Comparison of ENCODE assay signal across 23 mouse cellular contexts in genomic region chr4:34226886-34227285, GRCm38 (mm10).
DNase-seq lines count a peak whose midpoint lies in the region; ATAC-seq and TF ChIP-seq lines count a peak whose summit lies in the region.
"Had no signal": no experiment of that assay in that cellular context is flagged by ENCODE, and none has a peak within 500 bp of the region (broad histone marks: within the 10 kb centered on the region; RNA-seq: fewer than 3 reads in every experiment).

No protein-coding gene starts in this region.

- ATAC-seq in forebrain, embryonic 14.5 days: peak; percentile 7; the same call in 1 of the 2 replicates
- no peak for ATAC-seq in hindbrain, embryonic 13.5 days (ENCODE audit: low FRiP score)
- no peak for ATAC-seq in hindbrain, embryonic 14.5 days (ENCODE audit: low FRiP score)
- no peak for ATAC-seq in stomach, postnatal 0 days (ENCODE audit: low FRiP score, low TSS enrichment)
- ATAC-seq: inflammation-experienced regulatory T-cells, adult 6 months; intestine, embryonic 16.5 days had no signal

- H3K27me3 ChIP-seq in forebrain, embryonic 14.5 days (replicated peaks; ENCODE audit: control insufficient read depth, insufficient read depth, low read length): no peaks in the 10 kb centered on the region
- H3K27me3 ChIP-seq in forebrain, embryonic 10.5 days (ENCODE audit: poor library complexity, severe bottlenecking): no peaks in the 10 kb centered on the region
- H3K27me3 ChIP-seq in hindbrain, embryonic 13.5 days: no peaks in the 10 kb centered on the region
- H3K27me3 ChIP-seq in hindbrain, embryonic 14.5 days (ENCODE audit: control insufficient read depth, insufficient read depth, low read length): no peaks in the 10 kb centered on the region
- no peaks in the 10 kb centered on the region for H3K27me3 ChIP-seq in myocyte (ENCODE audit: control insufficient read depth, insufficient read depth, insufficient read length)
- H3K27me3 ChIP-seq in stomach, postnatal 0 days (ENCODE audit: control insufficient read depth, insufficient read depth, low read length): no peaks in the 10 kb centered on the region
- H3K27me3 ChIP-seq: embryonic facial prominence, embryonic 13.5 days; forebrain, embryonic 13.5 days; heart, embryonic 13.5 days; hindbrain, embryonic 12.5 days had no signal

- no peak for DNase-seq in forebrain, embryonic 14.5 days (ENCODE audit: low spot score)
- no peak for DNase-seq in forebrain, embryonic 10.5 days (ENCODE audit: extremely low spot score, low spot score)
- DNase-seq in hindbrain, embryonic 14.5 days (ENCODE audit: low spot score): no peak
- DNase-seq in NIH3T3 (ENCODE audit: low read depth): peak; percentile 7
- no peak for DNase-seq in kidney, postnatal 14 days
- DNase-seq in stomach, postnatal 0 days (ENCODE audit: low spot score): no peak
- DNase-seq: embryo, embryonic 11 days; gastrocnemius, postnatal 25 days; heart, adult 2 months; heart, postnatal 14 days; kidney, adult 18-20 months; kidney, adult 9 months had no signal

- H3K36me3 ChIP-seq in forebrain, embryonic 14.5 days (ENCODE audit: control insufficient read depth, insufficient read depth, low read length): no peaks in the 10 kb centered on the region
- H3K36me3 ChIP-seq in forebrain, embryonic 10.5 days (replicated peaks): no peaks in the 10 kb centered on the region
- no peaks in the 10 kb centered on the region for H3K36me3 ChIP-seq in hindbrain, embryonic 13.5 days
- no peaks in the 10 kb centered on the region for H3K36me3 ChIP-seq in hindbrain, embryonic 14.5 days (replicated peaks; ENCODE audit: control insufficient read depth, insufficient read depth)
- no peaks in the 10 kb centered on the region for H3K36me3 ChIP-seq in myocyte (ENCODE audit: control insufficient read depth, insufficient read depth)
- H3K36me3 ChIP-seq in stomach, postnatal 0 days (ENCODE audit: control insufficient read depth, insufficient read depth, low read length): no peaks in the 10 kb centered on the region
- H3K36me3 ChIP-seq: embryonic facial prominence, embryonic 10.5 days; embryonic facial prominence, embryonic 13.5 days; heart, embryonic 10.5 days; heart, embryonic 13.5 days; hindbrain, embryonic 12.5 days had no signal

- H3ac ChIP-seq in myocyte (ENCODE audit: control insufficient read depth, insufficient read length): no peak overlapping the region

- no peaks in the 10 kb centered on the region for H3K9me3 ChIP-seq in forebrain, embryonic 14.5 days (replicated peaks; ENCODE audit: control insufficient read depth, low read length)
- H3K9me3 ChIP-seq in forebrain, embryonic 10.5 days: no peaks in the 10 kb centered on the region
- no peaks in the 10 kb centered on the region for H3K9me3 ChIP-seq in hindbrain, embryonic 13.5 days
- no peaks in the 10 kb centered on the region for H3K9me3 ChIP-seq in hindbrain, embryonic 14.5 days (ENCODE audit: control insufficient read depth, low read length)
- H3K9me3 ChIP-seq in stomach, postnatal 0 days (ENCODE audit: control insufficient read depth, low read length): no peaks in the 10 kb centered on the region
- H3K9me3 ChIP-seq: embryonic facial prominence, embryonic 10.5 days; embryonic facial prominence, embryonic 13.5 days; forebrain, embryonic 13.5 days; heart, embryonic 10.5 days; heart, embryonic 13.5 days; hindbrain, embryonic 12.5 days had no signal

- TF ChIP-seq CTCF in stomach, postnatal 0 days (IDR thresholded peaks at IDR 0.05; ENCODE audit: low read depth): no peak

- no peak overlapping the region for H3K9ac ChIP-seq in forebrain, embryonic 14.5 days (ENCODE audit: low read length)
- no peak overlapping the region for H3K9ac ChIP-seq in hindbrain, embryonic 13.5 days
- no peak overlapping the region for H3K9ac ChIP-seq in hindbrain, embryonic 14.5 days
- H3K9ac ChIP-seq in stomach, postnatal 0 days (ENCODE audit: low read length): no peak overlapping the region
- H3K9ac ChIP-seq: embryonic facial prominence, embryonic 13.5 days; forebrain, embryonic 13.5 days; heart, embryonic 13.5 days; hindbrain, embryonic 12.5 days had no signal

- 0 out of 2 replicates have a peak overlapping the region, but pooled peaks have one; percentile 34 for H3K27ac ChIP-seq in forebrain, embryonic 14.5 days (ENCODE audit: low read depth, low read length)
- H3K27ac ChIP-seq in forebrain, embryonic 10.5 days: no peak overlapping the region
- H3K27ac ChIP-seq in hindbrain, embryonic 13.5 days: 0 out of 2 replicates have a peak overlapping the region, but pooled peaks have one; percentile 23
- no peak overlapping the region for H3K27ac ChIP-seq in hindbrain, embryonic 14.5 days
- no peak overlapping the region for H3K27ac ChIP-seq in stomach, postnatal 0 days (replicated peaks)
- H3K27ac ChIP-seq: embryonic facial prominence, embryonic 10.5 days; embryonic facial prominence, embryonic 13.5 days; heart, adult 2 months; heart, embryonic 10.5 days; heart, embryonic 13.5 days; hindbrain, embryonic 12.5 days; hindbrain, postnatal 0 days had no signal

- H3K4me1 ChIP-seq in forebrain, embryonic 14.5 days (ENCODE audit: control insufficient read depth, insufficient read depth, low read length): peaks cover 3% of the 10 kb centered on the region; the same call in 1 of the 2 replicates
- no peaks in the 10 kb centered on the region for H3K4me1 ChIP-seq in forebrain, embryonic 10.5 days
- H3K4me1 ChIP-seq in hindbrain, embryonic 13.5 days (replicated peaks): peaks cover 6% of the 10 kb centered on the region; the same call in 1 of the 2 replicates
- H3K4me1 ChIP-seq in hindbrain, embryonic 14.5 days (replicated peaks; ENCODE audit: control insufficient read depth, insufficient read depth, low read length): 0 out of 2 replicates have a peak, but pooled peaks cover 5% of the 10 kb centered on the region
- no peaks in the 10 kb centered on the region for H3K4me1 ChIP-seq in stomach, postnatal 0 days (replicated peaks; ENCODE audit: control insufficient read depth, insufficient read depth)
- H3K4me1 ChIP-seq: embryonic facial prominence, embryonic 10.5 days; heart, embryonic 10.5 days had no signal

- no peak for TF ChIP-seq POLR2A in myocyte (IDR thresholded peaks at IDR 0.05; ENCODE audit: insufficient read length, low read depth)

- 78% methylated on average over 5 of the region's 5 CpGs for WGBS in forebrain, embryonic 14.5 days
- WGBS in forebrain, embryonic 10.5 days: 93% methylated on average over 5 of the region's 5 CpGs
- 79% methylated on average over 5 of the region's 5 CpGs for WGBS in hindbrain, embryonic 13.5 days
- WGBS in hindbrain, embryonic 14.5 days: 79% methylated on average over 5 of the region's 5 CpGs
- WGBS in stomach, postnatal 0 days: 91% methylated on average over 5 of the region's 5 CpGs

- no peaks in the 10 kb centered on the region for H3K79me2 ChIP-seq in myocyte (ENCODE audit: control insufficient read depth, insufficient read depth)

- no peak overlapping the region for H3K4me3 ChIP-seq in forebrain, embryonic 14.5 days (ENCODE audit: low read depth, low read length)
- no peak overlapping the region for H3K4me3 ChIP-seq in forebrain, embryonic 10.5 days
- no peak overlapping the region for H3K4me3 ChIP-seq in hindbrain, embryonic 13.5 days
- no peak overlapping the region for H3K4me3 ChIP-seq in hindbrain, embryonic 14.5 days (replicated peaks; ENCODE audit: low read length)
- H3K4me3 ChIP-seq in myocyte: no peak overlapping the region
- H3K4me3 ChIP-seq in stomach, postnatal 0 days (ENCODE audit: low read depth, low read length): no peak overlapping the region
- H3K4me3 ChIP-seq: embryonic facial prominence, embryonic 10.5 days; embryonic facial prominence, embryonic 13.5 days; forebrain, embryonic 13.5 days; heart, adult 2 months; heart, embryonic 10.5 days; heart, embryonic 13.5 days; hindbrain, embryonic 12.5 days had no signal

- TF ChIP-seq EP300 in stomach, postnatal 0 days (optimal IDR thresholded peaks at IDR 0.05): no peak

- H3K4me2 ChIP-seq in forebrain, embryonic 14.5 days (ENCODE audit: low read length): no peak overlapping the region
- H3K4me2 ChIP-seq in hindbrain, embryonic 13.5 days: no peak overlapping the region
- no peak overlapping the region for H3K4me2 ChIP-seq in hindbrain, embryonic 14.5 days (replicated peaks)
- peak overlapping the region; percentile 72 for H3K4me2 ChIP-seq in myocyte (ENCODE audit: low read depth)
- no peak overlapping the region for H3K4me2 ChIP-seq in stomach, postnatal 0 days (replicated peaks; ENCODE audit: low read depth)
- H3K4me2 ChIP-seq: embryonic facial prominence, embryonic 13.5 days; forebrain, embryonic 13.5 days; heart, embryonic 13.5 days; hindbrain, embryonic 12.5 days had no signal

TF ChIP-seq in myocyte, 11 proteins besides CTCF, POLR2A, EP300 and RAD21:
- TF ChIP-seq CEBPB (IDR thresholded peaks at IDR 0.05; ENCODE audit: insufficient read depth, poor library complexity, severe bottlenecking) (no peak), MYOD1 (IDR thresholded peaks at IDR 0.05; ENCODE audit: control insufficient read depth in 1 of 3, insufficient read length in 2 of 3, low read depth in 2 of 3) (no peak), MAX (IDR thresholded peaks at IDR 0.05; ENCODE audit: low read depth) (peak; percentile 19)

Comparison
In these comparisons a context has a peak if more than half of its experiments do, and no peak if none do; other contexts are left out.
1. H3K27ac ChIP-seq: peak in forebrain, embryonic 14.5 days (single experiment) and hindbrain, embryonic 13.5 days (single experiment); none in forebrain, embryonic 10.5 days (single experiment), hindbrain, embryonic 14.5 days (single experiment) and stomach, postnatal 0 days (single experiment).